Mouse (Mus musculus): ENCODE measurements around the gene Arid1b. TPM values are rescaled to one million over a fixed set of nuclear protein-coding genes. Genes with fewer than 3 reads are reported as not detected.

Arid1b gene
- polyA plus RNA-seq, 1 experiment from 2014 or later = 2.2 TPM

- DNase-seq (no peak), ATAC-seq (no peak)
- Histone ChIP-seq H3K27ac (ENCODE audit: low read depth) (no peak overlapping the region), H3K4me3 (ENCODE audit: low read depth, low read length) (no peak overlapping the region), H3K9me3 (ENCODE audit: low read length) (no peaks in the 10 kb centered on the region), H3K27me3 (ENCODE audit: insufficient read depth, low read length) (no peaks in the 10 kb centered on the region), H3K4me2 (ENCODE audit: low read depth, low read length) (no peak overlapping the region), H3K36me3 (replicated peaks; ENCODE audit: insufficient read depth, low read length) (no peaks in the 10 kb centered on the region), H3K4me1 (ENCODE audit: insufficient read depth) (peaks cover 19% of the 10 kb centered on the region), H3K9ac (replicated peaks) (no peak overlapping the region)
- TF ChIP-seq CTCF (IDR thresholded peaks at IDR 0.05; ENCODE audit: low read depth) = peak; percentile 63
- TF ChIP-seq EP300 (IDR thresholded peaks at IDR 0.05; ENCODE audit: low read depth) = no peak
- WGBS (ENCODE audit: insufficient replicate concordance) = 72% methylated on average over 2 of the region's 2 CpGs
These were observed 193.4 kb downstream of the Arid1b start for GRCm38 (mm10) chr17:5187546-5187945.

DNA sequence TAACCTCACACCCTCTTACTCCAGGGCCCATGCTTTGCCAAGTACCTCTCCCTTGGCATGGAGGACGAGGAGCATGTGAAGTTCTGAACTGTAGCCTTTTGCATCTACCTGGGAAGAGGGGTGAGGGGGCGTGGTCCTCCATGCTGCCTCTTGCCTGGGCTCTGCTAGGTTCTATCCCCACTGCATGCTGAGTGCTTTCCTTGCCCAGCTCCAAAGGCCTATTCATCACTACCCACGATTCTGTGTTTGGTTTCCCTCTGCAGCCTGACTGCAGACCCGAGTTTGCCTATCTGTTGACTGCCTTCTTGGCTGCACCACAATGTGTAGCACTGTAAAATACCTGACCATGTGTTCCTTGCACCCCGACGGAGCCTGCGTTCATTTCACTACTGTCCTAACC, 194.3 kb downstream of the Arid1b start:
- WGBS (ENCODE audit: insufficient replicate concordance) = 69% methylated on average over 7 of the region's 7 CpGs
- peaks cover 18% of the 10 kb centered on the region for H3K4me1 ChIP-seq (ENCODE audit: insufficient read depth)

GRCm38 (mm10) chr17:5189551-5190351, 195.6 kb downstream of the Arid1b start:
- WGBS (ENCODE audit: insufficient replicate concordance) = 4% methylated on average over 40 of the region's 40 CpGs
- peaks cover 24% of the 10 kb centered on the region for H3K4me1 ChIP-seq (ENCODE audit: insufficient read depth)
- peak overlapping the region; percentile 94 for H3K9ac ChIP-seq (replicated peaks)
- no peaks in the 10 kb centered on the region for H3K9me3 ChIP-seq (ENCODE audit: low read length)
- peak overlapping the region; percentile 74 for H3K4me3 ChIP-seq (ENCODE audit: low read depth, low read length)
- H3K27ac ChIP-seq (ENCODE audit: low read depth) = peak overlapping the region; percentile 100
- no peaks in the 10 kb centered on the region for H3K36me3 ChIP-seq (replicated peaks; ENCODE audit: insufficient read depth, low read length)
- no peaks in the 10 kb centered on the region for H3K27me3 ChIP-seq (ENCODE audit: insufficient read depth, low read length)
- peak; percentile 97 for ATAC-seq
- peak; percentile 63 for TF ChIP-seq CTCF (IDR thresholded peaks at IDR 0.05; ENCODE audit: low read depth)
- peak; percentile 21; the same call in 1 of the 2 replicates for TF ChIP-seq EP300 (IDR thresholded peaks at IDR 0.05; ENCODE audit: low read depth)
- peak; percentile 95 for DNase-seq
- H3K4me2 ChIP-seq (ENCODE audit: low read depth, low read length) = peak overlapping the region; percentile 86

More for the DNA sequence above, 194.3 kb downstream of the Arid1b start:
- Histone ChIP-seq H3K36me3 (replicated peaks; ENCODE audit: insufficient read depth, low read length) (no peaks in the 10 kb centered on the region), H3K4me3 (ENCODE audit: low read depth, low read length) (no peak overlapping the region), H3K27ac (ENCODE audit: low read depth) (no peak overlapping the region), H3K27me3 (ENCODE audit: insufficient read depth, low read length) (no peaks in the 10 kb centered on the region), H3K9me3 (ENCODE audit: low read length) (no peaks in the 10 kb centered on the region), H3K9ac (replicated peaks) (no peak overlapping the region), H3K4me2 (ENCODE audit: low read depth, low read length) (no peak overlapping the region)
- no peak for TF ChIP-seq EP300 (IDR thresholded peaks at IDR 0.05; ENCODE audit: low read depth)
- ATAC-seq (no peak), DNase-seq (no peak)

DNA sequence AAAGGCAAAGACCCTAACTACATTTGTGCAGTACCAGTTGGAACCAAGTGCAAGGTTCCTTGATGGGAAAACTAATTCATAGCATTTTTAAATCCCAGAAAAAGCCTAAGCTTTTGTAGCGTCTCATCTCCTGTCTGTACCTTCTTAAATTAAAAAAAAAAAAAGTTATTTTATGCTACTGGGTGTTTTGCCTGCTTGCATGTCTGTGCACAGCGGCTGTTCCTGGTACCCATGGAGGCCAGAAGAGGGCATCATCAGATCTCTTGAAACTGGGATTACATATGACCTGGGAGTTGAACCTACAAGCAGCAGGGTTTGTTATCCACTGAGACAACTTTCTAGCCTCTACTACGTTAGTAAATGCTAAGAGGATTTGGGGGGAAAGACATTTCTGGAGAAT, 196.2 kb downstream of the Arid1b start:
- Histone ChIP-seq H3K27ac (ENCODE audit: low read depth) (peak overlapping the region; percentile 100), H3K9ac (replicated peaks) (peak overlapping the region; percentile 94), H3K4me2 (ENCODE audit: low read depth, low read length) (peak overlapping the region; percentile 86), H3K27me3 (ENCODE audit: insufficient read depth, low read length) (no peaks in the 10 kb centered on the region), H3K9me3 (ENCODE audit: low read length) (no peaks in the 10 kb centered on the region), H3K36me3 (replicated peaks; ENCODE audit: insufficient read depth, low read length) (no peaks in the 10 kb centered on the region), H3K4me3 (ENCODE audit: low read depth, low read length) (peak overlapping the region; percentile 74), H3K4me1 (ENCODE audit: insufficient read depth) (peaks cover 25% of the 10 kb centered on the region)
- no peak for DNase-seq
- no peak for ATAC-seq
- peak; percentile 27; the same call in 1 of the 2 replicates for TF ChIP-seq CTCF (IDR thresholded peaks at IDR 0.05; ENCODE audit: low read depth)
- no peak for TF ChIP-seq EP300 (IDR thresholded peaks at IDR 0.05; ENCODE audit: low read depth)
- 27% methylated on average over 3 of the region's 3 CpGs for WGBS (ENCODE audit: insufficient replicate concordance)

DNA sequence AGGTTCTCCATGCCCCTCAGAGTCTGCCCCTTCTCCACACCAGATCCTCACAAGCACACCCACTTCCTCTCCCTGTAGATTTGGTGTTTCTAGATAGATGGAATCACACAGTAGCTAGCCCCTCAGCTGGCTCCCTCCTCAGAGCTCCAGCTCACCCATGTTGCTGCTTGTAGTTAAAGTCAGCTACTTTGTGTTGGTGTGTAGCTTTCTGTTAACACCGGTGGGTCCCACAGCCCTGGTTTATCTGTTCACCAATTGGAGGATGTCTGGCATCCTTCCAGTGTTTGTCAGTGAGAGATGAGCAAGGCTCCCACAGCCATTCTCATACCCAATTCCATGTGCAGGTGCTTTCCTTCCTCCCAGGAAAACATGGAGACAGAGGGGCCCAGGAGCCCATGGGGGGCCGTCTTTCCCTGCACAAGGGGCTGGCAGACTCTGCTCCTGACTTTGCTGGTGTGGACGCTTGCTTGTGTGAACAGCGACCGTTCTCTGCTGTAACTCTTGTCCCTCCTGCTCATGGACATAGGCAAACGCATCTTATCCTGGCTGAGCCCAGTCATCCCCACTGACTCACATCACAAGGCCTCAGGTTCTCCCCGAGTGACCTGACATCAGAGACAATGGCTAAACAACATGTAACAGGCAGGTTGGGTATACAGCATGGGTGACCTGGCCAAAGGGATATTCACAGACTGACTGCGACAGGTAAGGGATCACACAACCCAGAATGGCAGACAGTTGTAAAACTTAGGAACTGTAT, 200.2 kb downstream of the Arid1b start:
- Histone ChIP-seq H3K4me1 (ENCODE audit: insufficient read depth) (peaks cover 37% of the 10 kb centered on the region), H3K9me3 (ENCODE audit: low read length) (no peaks in the 10 kb centered on the region), H3K4me3 (ENCODE audit: low read depth, low read length) (no peak overlapping the region), H3K36me3 (replicated peaks; ENCODE audit: insufficient read depth, low read length) (no peaks in the 10 kb centered on the region), H3K4me2 (ENCODE audit: low read depth, low read length) (no peak overlapping the region), H3K27ac (ENCODE audit: low read depth) (no peak overlapping the region), H3K27me3 (ENCODE audit: insufficient read depth, low read length) (no peaks in the 10 kb centered on the region), H3K9ac (replicated peaks) (no peak overlapping the region)
- DNase-seq (no peak), ATAC-seq (no peak)
- TF ChIP-seq EP300 (IDR thresholded peaks at IDR 0.05; ENCODE audit: low read depth) = no peak
- no peak for TF ChIP-seq CTCF (IDR thresholded peaks at IDR 0.05; ENCODE audit: low read depth)
- 79% methylated on average over 8 of the region's 8 CpGs for WGBS (ENCODE audit: insufficient replicate concordance)

- H3K4me1 ChIP-seq (ENCODE audit: insufficient read depth) = peaks cover 30% of the 10 kb centered on the region
- WGBS (ENCODE audit: insufficient replicate concordance) = 37% methylated on average over 5 of the region's 5 CpGs
- H3K4me2 ChIP-seq (ENCODE audit: low read depth, low read length) = no peak overlapping the region
- H3K27ac ChIP-seq (ENCODE audit: low read depth) = no peak overlapping the region
- no peaks in the 10 kb centered on the region for H3K27me3 ChIP-seq (ENCODE audit: insufficient read depth, low read length)
- no peak for TF ChIP-seq EP300 (IDR thresholded peaks at IDR 0.05; ENCODE audit: low read depth)
- TF ChIP-seq CTCF (IDR thresholded peaks at IDR 0.05; ENCODE audit: low read depth) = peak; percentile 50
- H3K9me3 ChIP-seq (ENCODE audit: low read length) = no peaks in the 10 kb centered on the region
- no peaks in the 10 kb centered on the region for H3K36me3 ChIP-seq (replicated peaks; ENCODE audit: insufficient read depth, low read length)
- ATAC-seq = 0 out of 2 replicates have a peak, but pooled peaks have one; percentile 40
- DNase-seq = no peak
- H3K9ac ChIP-seq (replicated peaks) = no peak overlapping the region
- H3K4me3 ChIP-seq (ENCODE audit: low read depth, low read length) = no peak overlapping the region
These were observed 201.3 kb downstream of the Arid1b start for GRCm38 (mm10) chr17:5195397-5195796.

All from liver, postnatal 0 days (tissue).